Mouse (Mus musculus) natural killer cell, adult 2 months (primary cell): ENCODE data around the gene Foxs1.

Experiments used
- DNase-seq, 2 experiments: peaks; one replicate each; pipeline ENCODE4 v3.0.0; 2022; ENCODE audit warnings: low spot score in 2 of 2

Gene Foxs1

DNA sequence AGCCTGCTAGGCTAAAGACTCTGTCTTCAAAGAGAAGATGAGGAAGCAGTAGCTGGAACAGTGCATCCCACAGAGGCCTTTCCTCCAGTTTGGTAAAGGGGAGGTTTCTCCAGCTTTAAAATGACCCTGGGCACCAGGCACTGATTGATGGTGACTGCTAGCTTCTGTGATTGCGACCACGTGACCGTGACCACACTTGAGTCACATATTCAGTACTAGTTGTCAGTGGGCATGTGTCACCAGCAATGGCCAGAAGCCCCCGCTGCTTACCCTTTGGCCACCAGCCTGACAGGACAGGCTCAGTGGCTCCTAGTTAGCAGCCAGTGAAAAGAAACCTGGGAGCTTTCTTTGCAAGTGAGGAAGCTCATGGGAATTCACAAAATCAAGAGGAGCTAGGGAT lies 29.4 kb downstream of the Foxs1 start:
- DNase-seq, result peak; percentile 52 to 58

DNA sequence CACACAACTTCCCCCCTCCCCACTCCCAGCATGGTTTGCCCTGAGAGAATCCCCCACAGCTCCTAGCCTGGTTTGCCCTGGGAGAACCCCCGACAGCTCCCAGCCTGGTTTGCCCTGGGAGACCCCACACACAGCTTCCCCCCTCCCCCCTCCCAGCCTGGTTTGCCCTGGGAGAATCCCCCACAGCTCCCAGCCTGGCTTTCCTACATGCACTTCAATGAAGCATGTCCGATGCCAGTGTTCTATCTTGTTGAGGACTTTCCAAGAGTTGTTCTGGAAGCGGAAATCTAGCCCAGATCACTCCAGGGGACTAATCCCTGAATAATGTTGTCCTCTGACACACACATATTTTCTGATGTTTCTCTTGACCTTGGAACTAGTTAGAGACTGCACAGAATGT lies 30.4 kb downstream of the Foxs1 start:
- no peak for DNase-seq

DNA sequence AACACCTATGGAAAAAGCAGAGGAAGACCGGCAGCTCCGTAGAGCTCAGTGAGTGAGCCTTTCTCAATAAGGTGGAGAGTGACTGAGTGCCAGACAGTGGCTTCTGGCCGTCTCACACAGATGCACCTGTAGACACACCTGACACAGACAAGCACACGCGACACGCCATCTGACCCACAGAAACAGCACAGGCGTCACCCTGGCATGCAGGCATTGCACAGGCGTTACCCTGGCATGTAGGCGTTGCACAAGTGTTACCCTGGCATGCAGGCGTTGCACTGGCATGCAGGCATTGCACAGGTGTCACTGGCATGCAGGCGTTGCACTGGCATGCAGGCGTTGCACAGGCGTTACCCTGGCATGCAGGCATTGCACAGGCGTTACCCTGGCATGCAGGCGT lies 31.7 kb downstream of the Foxs1 start:
- DNase-seq, result no peak

DNA sequence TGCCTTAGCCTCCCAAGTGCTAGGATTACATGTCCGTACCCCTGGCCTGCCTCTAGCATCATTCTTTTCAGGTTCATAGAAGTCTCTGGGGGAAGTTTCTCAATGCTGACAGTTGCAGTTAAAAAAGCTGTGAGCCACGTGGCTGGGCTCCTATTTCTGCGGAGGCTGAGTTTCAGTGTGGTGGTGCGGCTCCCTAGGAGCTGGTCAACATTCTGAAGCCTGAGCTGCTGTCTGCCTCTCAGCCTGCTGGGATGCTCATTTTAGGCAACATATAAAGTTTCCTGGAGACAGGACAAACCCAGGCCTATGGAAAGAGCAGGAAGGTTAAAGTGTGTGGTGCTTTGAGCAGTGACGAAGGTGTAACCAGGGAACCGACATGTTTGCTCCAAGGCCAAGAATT lies 34.0 kb downstream of the Foxs1 start:
- DNase-seq, result no peak

DNA sequence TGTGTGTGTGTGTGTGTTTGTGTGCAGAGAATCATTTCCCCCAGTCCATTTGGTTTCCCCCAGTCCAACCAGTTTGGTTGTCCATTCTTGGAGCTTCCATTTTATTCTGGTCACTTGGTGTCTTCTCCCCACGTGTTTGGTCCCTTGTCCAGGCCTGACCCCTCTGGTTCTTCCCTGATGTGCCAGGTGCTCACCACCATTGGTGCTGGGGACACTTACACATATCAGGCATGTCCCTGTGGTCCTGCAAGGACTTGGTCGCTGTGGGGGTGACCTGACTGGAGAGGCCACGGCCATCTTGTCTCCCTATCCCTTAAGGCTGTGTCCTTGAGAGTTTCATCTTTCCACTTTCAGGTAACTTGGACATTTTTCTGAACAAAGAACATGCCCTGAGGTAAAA lies 36.1 kb downstream of the Foxs1 start:
- DNase-seq, result no peak

DNA sequence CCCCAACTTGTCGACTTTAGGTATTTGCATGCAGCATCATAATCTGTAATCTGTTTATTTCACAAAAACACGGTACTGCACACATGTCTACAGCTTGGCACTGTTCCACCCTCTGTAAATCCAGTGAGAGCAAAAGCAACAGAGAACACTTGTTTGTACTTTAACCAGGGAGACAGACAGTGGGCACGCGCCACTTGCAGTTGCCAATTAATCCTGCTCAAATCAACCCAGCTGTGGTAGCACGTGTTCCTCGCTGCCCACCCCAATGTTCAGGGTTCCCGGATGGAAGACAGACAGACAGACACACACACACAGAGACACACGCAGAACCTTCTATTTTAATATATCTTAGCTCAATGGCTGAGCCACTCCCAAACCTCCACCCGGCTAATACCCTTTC lies 37.2 kb downstream of the Foxs1 start:
- no peak for DNase-seq

DNA sequence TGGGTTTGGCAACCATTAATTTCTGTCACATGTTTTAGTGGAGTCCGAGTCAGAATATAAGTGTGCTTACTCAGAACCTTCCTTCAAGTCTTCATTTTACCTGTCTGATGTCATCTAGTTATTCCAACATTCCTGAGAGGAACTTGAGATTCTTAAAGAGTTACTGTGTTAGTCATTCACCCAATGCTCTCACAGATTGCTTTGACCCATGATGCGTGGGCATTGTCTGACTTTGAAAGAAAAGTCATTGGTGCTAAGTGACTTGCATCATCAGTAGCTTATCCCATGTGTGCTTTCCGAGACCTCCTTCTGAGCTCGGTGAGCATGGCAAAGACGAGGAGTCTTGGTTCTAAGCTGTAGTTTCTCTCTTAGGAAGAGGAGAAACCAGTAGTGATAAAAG lies 44.2 kb downstream of the Foxs1 start:
- no peak for DNase-seq

DNA sequence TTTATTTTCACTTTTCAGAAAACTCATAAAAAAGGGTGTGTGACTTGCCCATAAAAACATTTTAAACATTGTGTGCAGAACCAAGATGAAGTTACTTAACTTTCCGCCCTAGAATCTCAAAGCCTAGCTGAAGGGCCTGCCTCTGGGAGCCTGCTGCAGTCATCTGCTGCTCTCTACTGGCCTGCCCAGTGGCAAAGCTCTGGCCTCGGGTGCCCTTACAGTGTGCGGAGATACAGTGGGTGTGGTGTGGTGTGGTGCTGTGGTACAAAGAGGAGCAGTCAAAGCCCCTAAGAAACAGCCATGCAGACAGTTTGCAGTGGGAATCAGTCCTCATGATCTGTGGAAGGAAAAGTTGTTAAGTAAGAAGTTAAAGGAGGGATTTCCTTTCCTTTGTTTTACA lies 45.8 kb downstream of the Foxs1 start:
- no peak for DNase-seq

DNA sequence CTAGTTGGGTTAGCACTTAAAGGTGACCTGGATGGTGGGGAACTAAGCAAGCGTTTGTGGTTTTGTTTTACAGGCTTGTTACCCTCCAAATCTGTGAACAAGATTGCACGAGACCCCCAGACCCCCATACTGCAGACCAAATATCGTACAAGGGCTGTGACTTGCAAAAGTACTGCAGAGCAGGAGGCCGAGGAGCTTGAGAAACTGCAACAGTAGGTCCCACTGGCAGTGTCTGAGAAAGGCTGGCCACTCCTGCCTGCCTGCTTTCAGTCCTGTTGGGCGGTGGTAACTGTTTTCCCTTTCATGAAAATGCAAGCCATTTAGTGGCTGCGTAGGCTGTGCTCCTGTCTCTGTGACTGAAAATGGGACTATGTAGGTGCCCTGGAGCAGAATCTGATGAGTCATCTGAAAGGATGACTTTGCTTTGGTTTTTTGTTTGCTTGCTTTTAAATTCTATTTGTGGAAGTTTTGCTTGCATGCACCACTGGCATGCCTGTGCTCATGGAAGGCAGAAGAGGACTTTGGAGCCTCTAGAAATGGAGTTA lies 48.8 kb downstream of the Foxs1 start:
- DNase-seq, result no peak
